ENCODE assay signal across 28 mouse cellular contexts in genomic region chr4:88400302-88400991, GRCm38 (mm10). TPM values are rescaled to one million over a fixed set of nuclear protein-coding genes. Genes with fewer than 3 reads are reported as not detected.
A peak's percentile ranks its signal among the peaks of the same experiment; 100 is the strongest.
DNase-seq lines count a peak whose midpoint lies in the region; ATAC-seq and TF ChIP-seq lines count a peak whose summit lies in the region.
"Had no signal": no experiment of that assay in that cellular context is flagged by ENCODE, and none has a peak within 500 bp of the region (broad histone marks: within the 10 kb centered on the region; RNA-seq: fewer than 3 reads in every experiment).

No protein-coding gene starts in this region.

- peak; percentile 9 for DNase-seq in kidney, adult 11 months
- no peak for DNase-seq in kidney, adult 18-20 months
- peak; percentile 73 for DNase-seq in NIH3T3 (ENCODE audit: low read depth)
- DNase-seq in kidney, postnatal 36 days, result peak; percentile 3 to 15
- DNase-seq in lung, adult 2 months, result no peak
- DNase-seq in liver, embryonic 11.5 days (ENCODE audit: low spot score), result no peak
- DNase-seq: B cell, adult 2 months; cerebellum, adult 9-10 months; gastrocnemius, postnatal 14 days; heart, adult 2 months; heart, postnatal 14 days; lung, postnatal 4 days; right cerebral cortex, adult 18-20 months; right cerebral cortex, postnatal 4 days; thymus, adult 18-20 months; thymus, postnatal 4 days had no signal

- ATAC-seq in kidney, embryonic 14.5 days (ENCODE audit: low FRiP score, low TSS enrichment), result peak; percentile 85
- no peak for ATAC-seq in CD4-positive, CD25-positive, alpha-beta regulatory T cell, adult 4 months
- no peak for ATAC-seq in liver, embryonic 11.5 days (replicated peaks; ENCODE audit: low FRiP score)
- ATAC-seq: forebrain, embryonic 16.5 days; midbrain, embryonic 15.5 days had no signal

- H3K4me1 ChIP-seq in kidney, embryonic 14.5 days (ENCODE audit: control insufficient read depth, insufficient read depth, low read length), result 0 out of 2 replicates have a peak, but pooled peaks cover 3% of the 10 kb centered on the region
- H3K4me1 ChIP-seq in lung, adult 2 months (ENCODE audit: control insufficient read depth, insufficient read depth, low read length), result no peaks in the 10 kb centered on the region
- H3K4me1 ChIP-seq in liver, embryonic 11.5 days (replicated peaks; ENCODE audit: control insufficient read depth, insufficient read depth, low read length), result no peaks in the 10 kb centered on the region
- H3K4me1 ChIP-seq: embryonic facial prominence, embryonic 15.5 days; forebrain, embryonic 10.5 days; hindbrain, embryonic 13.5 days; limb, embryonic 15.5 days; liver, embryonic 15.5 days; midbrain, embryonic 15.5 days; neural tube, embryonic 13.5 days had no signal

- no peaks in the 10 kb centered on the region for H3K36me3 ChIP-seq in kidney, embryonic 14.5 days (ENCODE audit: control insufficient read depth, insufficient read depth, low read length)
- H3K36me3 ChIP-seq in liver, embryonic 11.5 days (ENCODE audit: control insufficient read depth, insufficient read depth, low read length), result no peaks in the 10 kb centered on the region
- H3K36me3 ChIP-seq: embryonic facial prominence, embryonic 15.5 days; forebrain, embryonic 10.5 days; heart, embryonic 13.5 days; hindbrain, embryonic 13.5 days; limb, embryonic 15.5 days; liver, embryonic 15.5 days; midbrain, embryonic 15.5 days had no signal

- no peak for TF ChIP-seq CTCF in lung, adult 2 months (IDR thresholded peaks at IDR 0.05; ENCODE audit: insufficient read depth, low read length)

- H3K4me3 ChIP-seq in kidney, embryonic 14.5 days (ENCODE audit: low read length), result no peak overlapping the region
- H3K4me3 ChIP-seq in lung, adult 2 months (replicated peaks; ENCODE audit: extremely low read depth, low read depth, low read length), result no peak overlapping the region
- no peak overlapping the region for H3K4me3 ChIP-seq in liver, embryonic 11.5 days (ENCODE audit: low read depth, low read length)
- H3K4me3 ChIP-seq: embryonic facial prominence, embryonic 15.5 days; forebrain, embryonic 10.5 days; heart, adult 2 months; heart, embryonic 13.5 days; hindbrain, embryonic 13.5 days; left cerebral cortex, adult 2 months; limb, embryonic 15.5 days; liver, embryonic 15.5 days; midbrain, embryonic 15.5 days; neural tube, embryonic 13.5 days had no signal

- WGBS in kidney, embryonic 14.5 days, result 46% methylated on average over 9 of the region's 9 CpGs
- 78% methylated on average over 9 of the region's 9 CpGs for WGBS in lung, adult 2 months
- WGBS in liver, embryonic 11.5 days, result 79% methylated on average over 9 of the region's 9 CpGs

- no peak overlapping the region for H3K9ac ChIP-seq in kidney, embryonic 14.5 days (ENCODE audit: low read depth, low read length)
- no peak overlapping the region for H3K9ac ChIP-seq in liver, embryonic 11.5 days (ENCODE audit: low read depth, low read length)
- H3K9ac ChIP-seq: embryonic facial prominence, embryonic 15.5 days; heart, embryonic 13.5 days; hindbrain, embryonic 13.5 days; limb, embryonic 15.5 days; liver, embryonic 15.5 days; midbrain, embryonic 15.5 days; neural tube, embryonic 13.5 days had no signal

- H3K27me3 ChIP-seq in kidney, embryonic 14.5 days (ENCODE audit: control insufficient read depth, insufficient read depth, low read length), result no peaks in the 10 kb centered on the region
- H3K27me3 ChIP-seq in liver, embryonic 11.5 days (replicated peaks; ENCODE audit: control insufficient read depth, insufficient read depth, low read length), result no peaks in the 10 kb centered on the region
- H3K27me3 ChIP-seq: embryonic facial prominence, embryonic 15.5 days; heart, embryonic 13.5 days; hindbrain, embryonic 13.5 days; limb, embryonic 15.5 days; liver, embryonic 15.5 days; midbrain, embryonic 15.5 days; neural tube, embryonic 13.5 days had no signal

- no peaks in the 10 kb centered on the region for H3K9me3 ChIP-seq in kidney, embryonic 14.5 days (ENCODE audit: control insufficient read depth, low read length)
- H3K9me3 ChIP-seq in liver, embryonic 11.5 days (ENCODE audit: control insufficient read depth, low read length), result no peaks in the 10 kb centered on the region
- H3K9me3 ChIP-seq: embryonic facial prominence, embryonic 15.5 days; forebrain, embryonic 10.5 days; heart, embryonic 13.5 days; hindbrain, embryonic 13.5 days; limb, embryonic 15.5 days; liver, embryonic 15.5 days; midbrain, embryonic 15.5 days; neural tube, embryonic 13.5 days had no signal

- no peak for TF ChIP-seq POLR2A in lung, adult 2 months (IDR thresholded peaks at IDR 0.05; ENCODE audit: borderline replicate concordance, extremely low read depth, low read depth, low read length)

- H3K27ac ChIP-seq in kidney, embryonic 14.5 days (ENCODE audit: low read depth, low read length), result no peak overlapping the region
- H3K27ac ChIP-seq in liver, embryonic 11.5 days (ENCODE audit: low read depth, low read length), result no peak overlapping the region
- H3K27ac ChIP-seq: embryonic facial prominence, embryonic 15.5 days; forebrain, embryonic 10.5 days; heart, adult 2 months; heart, embryonic 13.5 days; hindbrain, embryonic 13.5 days; left cerebral cortex, adult 2 months; limb, embryonic 15.5 days; liver, embryonic 15.5 days; midbrain, embryonic 15.5 days; neural tube, embryonic 13.5 days had no signal

- H3K4me2 ChIP-seq in kidney, embryonic 14.5 days (replicated peaks; ENCODE audit: low read depth, low read length), result no peak overlapping the region
- no peak overlapping the region for H3K4me2 ChIP-seq in liver, embryonic 11.5 days
- H3K4me2 ChIP-seq: embryonic facial prominence, embryonic 15.5 days; heart, embryonic 13.5 days; hindbrain, embryonic 13.5 days; limb, embryonic 15.5 days; liver, embryonic 15.5 days; midbrain, embryonic 15.5 days; neural tube, embryonic 13.5 days had no signal

RNA-seq across cellular contexts. Expression of gene Hacd4, which starts 38.3 kb away (rescaled TPM):
- 20.8 and 20.9 TPM in 2 replicates for polyA plus RNA-seq in kidney, embryonic 14.5 days (2014; fragmentation: Nextera tagmentation; extraction: Ambion mirVana)
- under 1 TPM; 0.11 to 0.30 TPM for polyA plus RNA-seq in CD4-positive, CD25-positive, alpha-beta regulatory T cell, adult 4 months (2017; shearing (Covaris generic))
- 2.6 and 3.6 TPM in 2 replicates for polyA plus RNA-seq in lung, adult 2 months (2012; rRNA removed)
- polyA plus RNA-seq in liver, embryonic 11.5 days (2014; fragmentation: Nextera tagmentation; extraction: Ambion mirVana), result 6.3 and 7.2 TPM in 2 replicates

Comparison
In these comparisons a context has a peak if more than half of its experiments do, and no peak if none do; other contexts are left out.
1. DNase-seq: peak in kidney, adult 11 months (single experiment), NIH3T3 (single experiment) and kidney, postnatal 36 days (2 of 2); none in kidney, adult 18-20 months (single experiment), lung, adult 2 months (single experiment) and liver, embryonic 11.5 days (single experiment).